Mouse (Mus musculus) heart, embryonic 12.5 days (tissue): ENCODE data around the gene Itih5. TPM values are rescaled to one million over a fixed set of nuclear protein-coding genes. Genes with fewer than 3 reads are reported as not detected.

Experiments
- ATAC-seq: fragments of 200-750 bp; cut with Nextera tagmentation; 2 replicates; pipeline ENCODE4 v1.8.0; 2017; ENCODE audit warnings: moderate TSS enrichment, moderate library complexity; ENCODE audit not compliant: insufficient number of reproducible peaks, low FRiP score
- H3K27ac ChIP-seq: fragments of 300-500 bp; sonication (generic); 2 replicates; pipeline ENCODE4 v1.5.1; 2016; ENCODE audit warnings: mild to moderate bottlenecking, moderate library complexity; ENCODE audit not compliant: poor library complexity, severe bottlenecking
- H3K27me3 ChIP-seq: fragments of 300-500 bp; sonication (generic); replicated peaks from 2 replicates; pipeline ENCODE4 v1.6.1; 2016; ENCODE audit warnings: mild to moderate bottlenecking, moderate library complexity
- H3K36me3 ChIP-seq: fragments of 300-500 bp; sonication (generic); 2 replicates; pipeline ENCODE4 v1.6.1; 2016; ENCODE audit warnings: mild to moderate bottlenecking, moderate library complexity
- H3K4me1 ChIP-seq: fragments of 300-500 bp; sonication (generic); replicated peaks from 2 replicates; pipeline ENCODE4 v1.6.1; 2016; ENCODE audit warnings: mild to moderate bottlenecking
- H3K4me2 ChIP-seq: fragments of 300-500 bp; sonication (generic); 2 replicates; pipeline ENCODE4 v1.6.1; 2016; ENCODE audit warnings: mild to moderate bottlenecking, moderate library complexity
- H3K4me3 ChIP-seq: fragments of 300-500 bp; sonication (generic); 2 replicates; pipeline ENCODE4 v1.5.1; 2016; ENCODE audit warnings: mild to moderate bottlenecking
- H3K9ac ChIP-seq: fragments of 300-500 bp; sonication (generic); 2 replicates; pipeline ENCODE4 v1.6.1; 2016; ENCODE audit warnings: mild to moderate bottlenecking, moderate library complexity
- H3K9me3 ChIP-seq: fragments of 300-500 bp; sonication (generic); replicated peaks from 2 replicates; pipeline ENCODE4 v1.6.1; 2016; ENCODE audit warnings: mild to moderate bottlenecking, moderate library complexity
- WGBS: fragments of 180-500 bp; shearing (Covaris S2); methylation state at CpG from one replicate; pipeline ENCODE4 v1.1.7; 2016; 5-methylcytosine and 5-hydroxymethylcytosine counted together
- polyA plus RNA-seq: library from polyadenylated mRNA; unstranded; fragments of >200 nt; fragmentation: Nextera tagmentation; extraction: Ambion mirVana; gene quantifications from 2 replicates; pipeline ENCODE4 v1.2.1, GENCODE M21; 2016

The Itih5 gene
- polyA plus RNA-seq, 1 experiment from 2014 or later, result 3.6 TPM

GRCm38 (mm10) chr2:10288881-10289280 lies 135.5 kb downstream of the Itih5 start:
- ATAC-seq, result no peak
- Histone ChIP-seq H3K4me2 (no peak overlapping the region), H3K9ac (no peak overlapping the region), H3K4me1 (peaks cover 5% of the 10 kb centered on the region), H3K27ac (no peak overlapping the region), H3K9me3 (no peaks in the 10 kb centered on the region), H3K4me3 (no peak overlapping the region), H3K27me3 (peaks cover 11% of the 10 kb centered on the region; the same call in 1 of the 2 replicates), H3K36me3 (no peaks in the 10 kb centered on the region)
- 3% methylated on average over 1 of the region's 1 CpGs for WGBS

- WGBS, result 80% methylated on average over 7 of the region's 7 CpGs
- Histone ChIP-seq H3K4me2 (no peak overlapping the region), H3K27me3 (peaks cover 11% of the 10 kb centered on the region; the same call in 1 of the 2 replicates), H3K4me3 (no peak overlapping the region), H3K9ac (no peak overlapping the region), H3K36me3 (no peaks in the 10 kb centered on the region), H3K4me1 (no peaks in the 10 kb centered on the region), H3K9me3 (no peaks in the 10 kb centered on the region), H3K27ac (no peak overlapping the region)
- ATAC-seq, result no peak
Measured at GRCm38 (mm10) chr2:10290115-10290514, 136.7 kb downstream of the Itih5 start.

GRCm38 (mm10) chr2:10293556-10294206 lies 140.3 kb downstream of the Itih5 start:
- H3K27me3 ChIP-seq, result no peaks in the 10 kb centered on the region; the same call in 1 of the 2 replicates
- H3K36me3 ChIP-seq, result no peaks in the 10 kb centered on the region
- no peak for ATAC-seq
- H3K9me3 ChIP-seq, result no peaks in the 10 kb centered on the region
- no peak overlapping the region for H3K9ac ChIP-seq
- WGBS, result 56% methylated on average over 10 of the region's 10 CpGs
- H3K4me3 ChIP-seq, result no peak overlapping the region
- H3K4me1 ChIP-seq, result peaks cover 4% of the 10 kb centered on the region; the same call in 1 of the 2 replicates
- H3K27ac ChIP-seq, result no peak overlapping the region
- H3K4me2 ChIP-seq, result no peak overlapping the region

- Histone ChIP-seq H3K4me1 (peaks cover 8% of the 10 kb centered on the region), H3K9me3 (no peaks in the 10 kb centered on the region), H3K36me3 (no peaks in the 10 kb centered on the region), H3K27ac (no peak overlapping the region), H3K4me2 (peak overlapping the region; percentile 54), H3K27me3 (no peaks in the 10 kb centered on the region; the same call in 1 of the 2 replicates), H3K9ac (no peak overlapping the region), H3K4me3 (no peak overlapping the region)
- 7% methylated on average over 11 of the region's 11 CpGs for WGBS
- ATAC-seq, result no peak
Measured at GRCm38 (mm10) chr2:10295908-10296307, 142.5 kb downstream of the Itih5 start.

GRCm38 (mm10) chr2:10300244-10300643 lies 146.9 kb downstream of the Itih5 start:
- Histone ChIP-seq H3K27ac (no peak overlapping the region), H3K4me1 (peaks cover 9% of the 10 kb centered on the region), H3K4me2 (no peak overlapping the region), H3K27me3 (no peaks in the 10 kb centered on the region), H3K9ac (no peak overlapping the region), H3K9me3 (no peaks in the 10 kb centered on the region), H3K4me3 (no peak overlapping the region), H3K36me3 (no peaks in the 10 kb centered on the region)
- no peak for ATAC-seq
- 51% methylated on average over 7 of the region's 7 CpGs for WGBS

- H3K9me3 ChIP-seq, result no peaks in the 10 kb centered on the region
- no peaks in the 10 kb centered on the region for H3K36me3 ChIP-seq
- H3K9ac ChIP-seq, result no peak overlapping the region
- WGBS, result 40% methylated on average over 10 of the region's 10 CpGs
- peak overlapping the region; percentile 63 for H3K4me2 ChIP-seq
- H3K4me1 ChIP-seq, result peaks cover 8% of the 10 kb centered on the region
- peak; percentile 81 for ATAC-seq
- H3K27me3 ChIP-seq, result no peaks in the 10 kb centered on the region
- no peak overlapping the region for H3K4me3 ChIP-seq
- no peak overlapping the region for H3K27ac ChIP-seq
Measured at GRCm38 (mm10) chr2:10300771-10301170, 147.4 kb downstream of the Itih5 start.

GRCm38 (mm10) chr2:10301391-10301790 lies 148.0 kb downstream of the Itih5 start:
- Histone ChIP-seq H3K4me1 (peaks cover 4% of the 10 kb centered on the region; the same call in 1 of the 2 replicates), H3K36me3 (no peaks in the 10 kb centered on the region), H3K9me3 (no peaks in the 10 kb centered on the region), H3K9ac (no peak overlapping the region), H3K4me3 (no peak overlapping the region), H3K27me3 (no peaks in the 10 kb centered on the region), H3K4me2 (no peak overlapping the region), H3K27ac (no peak overlapping the region)
- no peak for ATAC-seq
- WGBS, result 34% methylated on average over 3 of the region's 3 CpGs

- Histone ChIP-seq H3K4me2 (no peak overlapping the region), H3K4me3 (no peak overlapping the region), H3K4me1 (peaks cover 4% of the 10 kb centered on the region; the same call in 1 of the 2 replicates), H3K27me3 (no peaks in the 10 kb centered on the region), H3K9me3 (no peaks in the 10 kb centered on the region), H3K36me3 (no peaks in the 10 kb centered on the region), H3K9ac (no peak overlapping the region), H3K27ac (no peak overlapping the region)
- 87% methylated on average over 9 of the region's 9 CpGs for WGBS
- no peak for ATAC-seq
Measured at GRCm38 (mm10) chr2:10301997-10302396, 148.6 kb downstream of the Itih5 start.

- 68% methylated on average over 3 of the region's 3 CpGs for WGBS
- Histone ChIP-seq H3K4me1 (peaks cover 4% of the 10 kb centered on the region; the same call in 1 of the 2 replicates), H3K36me3 (no peaks in the 10 kb centered on the region), H3K27ac (no peak overlapping the region), H3K9ac (no peak overlapping the region), H3K4me3 (no peak overlapping the region), H3K4me2 (no peak overlapping the region), H3K27me3 (no peaks in the 10 kb centered on the region), H3K9me3 (no peaks in the 10 kb centered on the region)
- no peak for ATAC-seq
Measured at GRCm38 (mm10) chr2:10304911-10305310, 151.5 kb downstream of the Itih5 start.

Other genes with a start within 250 kb of the Itih5 start
- 8.9 and 9.4 TPM in 2 replicates for gene Taf3, start 105.0 kb upstream of the Itih5 start, polyA plus RNA-seq
- gene Atp5c1, start 73.1 kb upstream of the Itih5 start, polyA plus RNA-seq, result 1,074 and 1,086 TPM in 2 replicates
- 19.1 and 23.2 TPM in 2 replicates for gene Kin, start 73.0 kb upstream of the Itih5 start, polyA plus RNA-seq
- 0.53 and 4.5 TPM in 2 replicates for gene Itih2, start 22.2 kb upstream of the Itih5 start, polyA plus RNA-seq
- gene Sfmbt2, start 216.9 kb downstream of the Itih5 start, polyA plus RNA-seq, result 2.0 and 2.6 TPM in 2 replicates